Mouse (Mus musculus) heart, adult 2 months (tissue): Measurements from ENCODE around the gene Map3k5. TPM values are rescaled to one million over a fixed set of nuclear protein-coding genes. Genes with fewer than 3 reads are reported as not detected.

Experiments used
- DNase-seq, 2 experiments: peaks; one replicate each; pipeline ENCODE4 v3.0.0; 2021
- H3K27ac ChIP-seq: fragments of 200-600 bp; 2 replicates; pipeline ENCODE4 v1.8.1; 2022
- H3K27me3 ChIP-seq: fragments of 200-500 bp; 2 replicates; pipeline ENCODE4 v1.6.1; 2012; ENCODE audit warnings: mild to moderate bottlenecking, low read length, inconsistent platforms, mixed read lengths; ENCODE audit not compliant: control insufficient read depth, insufficient read depth
- H3K36me3 ChIP-seq: fragments of 200-500 bp; 2 replicates; pipeline ENCODE4 v1.6.1; 2012; ENCODE audit warnings: low read length, inconsistent platforms; ENCODE audit not compliant: control insufficient read depth, insufficient read depth
- H3K4me1 ChIP-seq: fragments of 200-500 bp; 2 replicates; pipeline ENCODE4 v1.6.1; 2011; ENCODE audit warnings: low read length; ENCODE audit not compliant: control insufficient read depth, insufficient read depth
- H3K4me3 ChIP-seq: fragments of 200-600 bp; 2 replicates; pipeline ENCODE4 v1.8.1; 2022
- H3K79me2 ChIP-seq: fragments of 200-500 bp; replicated peaks from 2 replicates; pipeline ENCODE4 v1.6.1; 2012; ENCODE audit warnings: mild to moderate bottlenecking, inconsistent platforms, low read length, moderate library complexity, mixed read lengths; ENCODE audit not compliant: control insufficient read depth, insufficient read depth
- H3K9ac ChIP-seq: fragments of 200-500 bp; 2 replicates; pipeline ENCODE4 v1.6.1; 2012; ENCODE audit warnings: low read depth, mild to moderate bottlenecking, control low read depth, inconsistent platforms, low read length, mixed read lengths
- CTCF ChIP-seq: fragments of 200-600 bp; IDR thresholded peaks from 2 replicates; pipeline ENCODE4 v1.8.1; 2022; ENCODE audit warnings: antibody characterized with exemption, mild to moderate bottlenecking, moderate library complexity
- EP300 ChIP-seq: fragments of 200-500 bp; IDR thresholded peaks from 2 replicates; pipeline ENCODE4 v1.6.1; 2011; ENCODE audit warnings: low read depth, low read length, control low read depth; ENCODE audit not compliant: insufficient read depth
- POLR2A ChIP-seq: fragments of 200-500 bp; IDR thresholded peaks from 2 replicates; pipeline ENCODE4 v1.6.1; 2011; ENCODE audit warnings: mild to moderate bottlenecking, low read depth, low read length, control low read depth; ENCODE audit not compliant: insufficient read depth
- WGBS: fragments of 180-500 bp; shearing (Covaris S2); methylation state at CpG from one replicate; pipeline ENCODE4 v1.1.7; 2018; 5-methylcytosine and 5-hydroxymethylcytosine counted together
- intact Hi-C: fragments of 180-260 bp; cut with DNase I; formaldehyde crosslinking; loops from one replicate; pipeline ENCODE4 v1.15.1; 2025
- polyA plus RNA-seq: library from polyadenylated mRNA; depleted of rRNA; stranded (reverse); fragments of >200 nt; gene quantifications from 2 replicates; pipeline ENCODE4 v1.2.3, GENCODE M21; 2012
- total RNA-seq, 2 experiments: library from RNA; stranded (reverse); gene quantifications; 2 replicates each; pipeline ENCODE4 v1.2.3; 2021

Map3k5 gene
- total and polyA plus RNA-seq, 3 experiments = 7.6 to 45.3 (median 42.6) TPM

DNA sequence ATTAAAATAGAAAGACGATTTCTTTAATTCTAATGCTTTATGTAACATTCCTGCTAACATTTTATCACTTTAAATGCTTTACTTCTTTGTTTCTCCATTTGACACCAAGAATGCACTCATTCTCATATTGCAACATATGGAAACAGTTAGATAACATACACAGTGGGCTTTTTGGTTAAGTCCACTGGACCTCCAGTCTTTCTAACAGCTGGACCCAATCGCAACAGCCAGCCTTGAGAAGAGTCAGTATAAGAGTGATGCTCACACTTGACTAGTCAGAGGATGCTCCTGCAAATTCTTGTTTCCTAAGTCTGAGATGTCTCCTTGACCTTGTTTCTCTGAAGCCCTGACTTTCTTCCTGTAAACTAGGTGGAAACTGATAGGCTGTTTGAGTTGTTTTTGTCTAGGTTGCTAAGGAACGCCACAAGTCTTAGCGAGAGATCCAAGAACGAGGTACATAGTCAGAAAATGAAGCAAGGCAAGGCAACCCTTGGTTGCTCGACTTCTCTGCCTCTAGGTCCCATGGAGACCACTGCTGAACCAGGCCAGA is 26.6 kb downstream of the Map3k5 start:
- no peak for DNase-seq
- Histone ChIP-seq H3K9ac (no peak overlapping the region), H3K79me2 (peaks cover 4% of the 10 kb centered on the region), H3K4me1 (peaks cover 9% of the 10 kb centered on the region), H3K4me3 (no peak overlapping the region), H3K27me3 (no peaks in the 10 kb centered on the region), H3K36me3 (peaks cover 15% of the 10 kb centered on the region), H3K27ac (no peak overlapping the region)
- intact Hi-C loops = no loop called here
- TF ChIP-seq POLR2A = no peak
- no peak for TF ChIP-seq CTCF
- no peak for TF ChIP-seq EP300
- WGBS = 81% methylated on average over 6 of the region's 6 CpGs

DNA sequence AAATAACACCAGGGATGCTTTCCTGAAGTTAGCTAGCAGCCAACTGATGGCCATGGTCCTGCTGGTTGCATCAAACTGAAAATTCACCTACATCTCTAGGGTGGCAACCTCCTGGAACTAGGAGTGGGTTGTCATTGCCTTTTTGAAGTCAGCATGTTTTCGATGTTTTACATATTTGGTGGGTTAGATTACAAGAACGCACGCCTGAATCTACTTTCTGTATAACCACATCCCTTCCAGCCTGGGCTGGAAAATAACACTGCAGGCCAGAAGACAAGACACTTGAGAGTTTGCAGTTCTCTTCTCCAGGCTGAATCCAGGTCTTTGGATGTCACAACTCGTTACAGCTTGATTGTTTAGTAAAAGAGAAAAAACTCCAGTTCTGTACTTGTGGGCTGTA is 28.5 kb downstream of the Map3k5 start:
- DNase-seq = no peak
- intact Hi-C loops = no loop called here
- no peak overlapping the region for H3K27ac ChIP-seq

DNA sequence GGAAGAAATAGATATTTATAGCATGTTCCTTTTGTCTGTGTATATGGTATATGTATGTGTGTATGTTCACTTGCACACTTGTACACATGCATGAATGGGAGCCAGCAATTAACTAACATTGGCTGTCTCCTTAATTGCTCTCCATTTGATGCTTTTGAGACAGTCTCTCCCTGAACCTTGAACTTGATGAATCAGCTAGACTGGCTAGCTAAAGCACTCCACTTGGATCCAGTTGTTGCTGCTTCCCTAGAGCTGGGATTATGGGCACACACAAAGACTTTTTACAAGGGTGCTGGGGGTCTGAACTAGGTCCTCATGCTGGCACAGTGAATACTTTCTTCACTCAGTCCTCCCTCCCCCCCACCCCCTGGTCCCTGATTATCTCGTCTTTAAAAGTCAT is 28.9 kb downstream of the Map3k5 start:
- peaks cover 4% of the 10 kb centered on the region for H3K4me1 ChIP-seq
- intact Hi-C loops = no loop called here

More for the DNA sequence above, 28.5 kb downstream of the Map3k5 start:
- Histone ChIP-seq H3K4me1 (peaks cover 4% of the 10 kb centered on the region), H3K4me3 (no peak overlapping the region), H3K79me2 (peaks cover 4% of the 10 kb centered on the region), H3K9ac (no peak overlapping the region), H3K27me3 (no peaks in the 10 kb centered on the region), H3K36me3 (peaks cover 11% of the 10 kb centered on the region)
- TF ChIP-seq POLR2A (no peak), EP300 (no peak), CTCF (no peak)
- 53% methylated on average over 4 of the region's 4 CpGs for WGBS

DNA sequence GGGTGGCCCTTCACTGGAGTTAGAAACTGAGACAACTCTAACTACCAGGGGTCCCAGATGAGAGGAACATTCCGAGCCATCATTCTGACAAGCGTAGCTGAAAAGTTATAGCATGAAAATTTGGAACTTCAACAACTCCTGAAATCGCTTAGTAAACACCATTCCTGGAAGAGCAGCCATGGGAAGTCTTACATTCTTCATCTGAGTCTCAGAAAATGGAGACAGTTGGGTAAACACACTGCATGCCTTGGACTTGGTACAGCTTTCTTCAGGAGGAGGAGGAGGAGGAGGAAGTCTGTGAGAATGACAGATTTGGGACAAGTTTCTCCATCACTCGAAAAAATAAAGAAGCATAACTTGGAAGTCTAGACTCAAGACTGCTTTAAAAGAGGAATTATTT is 29.8 kb downstream of the Map3k5 start:
- no peaks in the 10 kb centered on the region for H3K27me3 ChIP-seq

More for the DNA sequence above, 28.9 kb downstream of the Map3k5 start:
- 56% methylated on average over 1 of the region's 1 CpGs for WGBS
- Histone ChIP-seq H3K4me3 (no peak overlapping the region), H3K27ac (no peak overlapping the region), H3K36me3 (peaks cover 10% of the 10 kb centered on the region), H3K79me2 (peaks cover 5% of the 10 kb centered on the region), H3K27me3 (no peaks in the 10 kb centered on the region), H3K9ac (no peak overlapping the region)
- no peak for DNase-seq
- no peak for TF ChIP-seq CTCF
- TF ChIP-seq POLR2A = no peak
- TF ChIP-seq EP300 = no peak

DNA sequence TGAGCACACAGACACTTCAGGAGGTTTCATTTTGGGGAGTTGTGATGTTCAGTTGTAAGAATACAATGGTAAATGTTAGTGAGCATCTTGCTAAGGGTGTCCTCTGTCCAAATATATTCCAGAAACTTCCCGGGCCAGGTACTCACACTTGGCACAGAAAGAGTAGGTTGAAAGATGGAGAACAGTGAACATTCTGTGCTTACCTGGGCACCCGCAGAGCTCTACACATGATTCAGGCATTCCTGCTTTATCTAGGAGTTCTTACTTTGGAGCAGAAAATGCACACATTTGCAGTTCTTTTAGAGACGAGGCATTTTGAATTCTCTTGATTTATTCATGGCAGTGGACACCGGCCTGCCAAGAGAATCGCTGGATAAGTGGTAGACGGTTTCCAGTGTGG is 32.3 kb downstream of the Map3k5 start:
- WGBS = 68% methylated on average over 6 of the region's 6 CpGs
- no peak for DNase-seq
- intact Hi-C loops = no loop called here
- peaks cover 6% of the 10 kb centered on the region for H3K36me3 ChIP-seq
- TF ChIP-seq EP300 (no peak), POLR2A (no peak), CTCF (no peak)
- no peak overlapping the region for H3K9ac ChIP-seq
- no peaks in the 10 kb centered on the region for H3K27me3 ChIP-seq
- peaks cover 4% of the 10 kb centered on the region for H3K79me2 ChIP-seq
- peaks cover 6% of the 10 kb centered on the region for H3K4me1 ChIP-seq
- no peak overlapping the region for H3K27ac ChIP-seq
- no peak overlapping the region for H3K4me3 ChIP-seq

More for the DNA sequence above, 29.8 kb downstream of the Map3k5 start:
- H3K9ac ChIP-seq = no peak overlapping the region
- peaks cover 2% of the 10 kb centered on the region for H3K4me1 ChIP-seq
- no peak for DNase-seq
- 74% methylated on average over 4 of the region's 4 CpGs for WGBS
- H3K79me2 ChIP-seq = peaks cover 4% of the 10 kb centered on the region
- peaks cover 6% of the 10 kb centered on the region for H3K36me3 ChIP-seq
- H3K4me3 ChIP-seq = no peak overlapping the region
- H3K27ac ChIP-seq = no peak overlapping the region
- intact Hi-C loops = no loop called here
- TF ChIP-seq POLR2A (no peak), EP300 (no peak), CTCF (no peak)

DNA sequence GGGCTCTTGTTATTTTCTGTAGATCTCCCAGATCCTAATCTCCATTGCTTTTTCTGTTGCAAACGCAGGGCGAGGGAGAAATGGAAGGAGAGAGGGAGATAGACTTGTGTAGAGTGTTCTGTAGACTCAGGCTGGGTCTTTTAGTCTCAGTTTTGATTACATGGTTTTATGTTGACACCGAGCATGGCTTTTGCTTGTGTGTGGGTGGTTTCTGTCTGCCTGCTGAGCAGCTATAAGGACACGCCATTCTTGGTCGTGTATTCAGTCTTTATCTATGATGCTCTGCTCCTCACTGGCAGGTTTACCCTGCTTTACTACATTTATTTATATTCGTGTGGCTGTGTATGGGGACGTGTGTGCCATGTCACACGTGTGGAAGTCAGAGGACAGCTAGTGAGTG is 34.2 kb downstream of the Map3k5 start:
- H3K36me3 ChIP-seq = no peaks in the 10 kb centered on the region
- TF ChIP-seq POLR2A (no peak), CTCF (no peak), EP300 (no peak)
- intact Hi-C loops = no loop called here
- DNase-seq = no peak
- no peak overlapping the region for H3K9ac ChIP-seq
- WGBS = 80% methylated on average over 8 of the region's 8 CpGs
- peaks cover 8% of the 10 kb centered on the region for H3K4me1 ChIP-seq
- no peaks in the 10 kb centered on the region for H3K27me3 ChIP-seq
- H3K4me3 ChIP-seq = no peak overlapping the region
- no peak overlapping the region for H3K27ac ChIP-seq
- H3K79me2 ChIP-seq = peaks cover 4% of the 10 kb centered on the region
